Mouse (Mus musculus) retina, adult 2 months (tissue): ENCODE data around the gene Methig1.
"Not testable (repeated sequence)": the region's sequence is repeated elsewhere in the genome, so short reads cannot be mapped to it uniquely, and the experiment has no call there.

Experiments
- DNase-seq: peaks from one replicate; pipeline ENCODE4 v3.0.0-alpha.2; 2012; ENCODE audit warnings: low read depth, low spot score

The Methig1 gene

GRCm38 (mm10) chr15:100352711-100353250, at the start of gene Methig1, which contains the start of gene Mettl7a2:
Gene Methig1 (plus strand): TSS chr15:100353149.
Gene Mettl7a2 (plus strand): TSS chr15:100353200.
- DNase-seq, result no peak

GRCm38 (mm10) chr15:100303428-100304018, 49.4 kb upstream of the Methig1 start:
- no peak for DNase-seq

- DNase-seq, result no peak
These were observed 48.6 kb upstream of the Methig1 start, which contains the start of gene Mettl7a1 for GRCm38 (mm10) chr15:100304019-100304991. Gene Mettl7a1 (plus strand): TSS chr15:100304140.

- DNase-seq, result no peak
These were observed 46.7 kb upstream of the Methig1 start for GRCm38 (mm10) chr15:100306201-100306600.

- DNase-seq, result not testable (repeated sequence)
These were observed 45.4 kb upstream of the Methig1 start for GRCm38 (mm10) chr15:100307438-100308096.

- no peak for DNase-seq
These were observed 40.6 kb upstream of the Methig1 start for GRCm38 (mm10) chr15:100312346-100312745.

- no peak for DNase-seq
These were observed 38.4 kb upstream of the Methig1 start for GRCm38 (mm10) chr15:100314448-100315145.

GRCm38 (mm10) chr15:100318014-100318671, 34.8 kb upstream of the Methig1 start:
- not testable (repeated sequence) for DNase-seq

GRCm38 (mm10) chr15:100319884-100320283, 33.1 kb upstream of the Methig1 start:
- no peak for DNase-seq

- no peak for DNase-seq
These were observed 32.5 kb upstream of the Methig1 start for GRCm38 (mm10) chr15:100320295-100320905.

GRCm38 (mm10) chr15:100321134-100321533, 31.8 kb upstream of the Methig1 start:
- DNase-seq, result no peak

- no peak for DNase-seq
These were observed 28.8 kb upstream of the Methig1 start for GRCm38 (mm10) chr15:100324021-100324591.

- no peak for DNase-seq
These were observed 27.7 kb upstream of the Methig1 start for GRCm38 (mm10) chr15:100325235-100325634.

- not testable (repeated sequence) for DNase-seq
These were observed 24.9 kb upstream of the Methig1 start for GRCm38 (mm10) chr15:100328089-100328488.

- not testable (repeated sequence) for DNase-seq
These were observed 23.6 kb upstream of the Methig1 start for GRCm38 (mm10) chr15:100329336-100329735.

- DNase-seq, result no peak
These were observed 22.2 kb upstream of the Methig1 start for GRCm38 (mm10) chr15:100330739-100331138.

- DNase-seq, result not testable (repeated sequence)
These were observed 20.6 kb upstream of the Methig1 start for GRCm38 (mm10) chr15:100332077-100332961.

- no peak for DNase-seq
These were observed 18.3 kb upstream of the Methig1 start, which contains the start of gene Mettl7a3 for GRCm38 (mm10) chr15:100334629-100335028. Gene Mettl7a3 (plus strand): TSS chr15:100334929.

GRCm38 (mm10) chr15:100337328-100337727, 15.6 kb upstream of the Methig1 start:
- not testable (repeated sequence) for DNase-seq
